Mouse (Mus musculus) MEL (cell line): ENCODE measurements at regions not wholly inside any gene's neighbourhood (a gene's known extent, or its start where the extent isn't known, plus 50 kb on each side); places are given as distances from the start of the nearest gene placed in this dataset.

Source experiments
- DNase-seq: peaks from one replicate; pipeline ENCODE4 v3.0.0; 2011; ENCODE audit warnings: low read depth, low spot score
- H3K27ac ChIP-seq: 2 replicates; pipeline ENCODE4 v1.5.1; 2012; ENCODE audit warnings: low read depth, mild to moderate bottlenecking, control low read depth, low read length, moderate library complexity; ENCODE audit not compliant: control insufficient read depth
- H3K27me3 ChIP-seq, 2 experiments: fragments of 150-350 bp in 1 of 2; sonication (generic) in 1 of 2; 2 replicates each; pipeline ENCODE4 v1.6.1; 2012; ENCODE audit warnings: low read length in 2 of 2, mild to moderate bottlenecking in 2 of 2, improper control_type of control experiment in 1 of 2, moderate library complexity in 1 of 2; ENCODE audit not compliant: insufficient read depth in 2 of 2, control insufficient read depth in 1 of 2
- H3K36me3 ChIP-seq, 2 experiments: 2 replicates each; pipeline ENCODE4 v1.6.1; 2012 to 2014; ENCODE audit warnings: low read length in 2 of 2, improper control_type of control experiment in 1 of 2, inconsistent platforms in 1 of 2, mild to moderate bottlenecking in 1 of 2; ENCODE audit not compliant: insufficient read depth in 2 of 2, control insufficient read depth in 1 of 2
- H3K4me1 ChIP-seq, 2 experiments: fragments of 150-350 bp in 1 of 2; sonication (generic) in 1 of 2; 2 replicates each; pipeline ENCODE4 v1.6.1; 2012; ENCODE audit warnings: low read length in 2 of 2, improper control_type of control experiment in 1 of 2, mild to moderate bottlenecking in 1 of 2; ENCODE audit not compliant: insufficient read depth in 2 of 2, control insufficient read depth in 1 of 2
- H3K4me3 ChIP-seq, 2 experiments: fragments of 150-350 bp in 1 of 2; sonication (generic) in 1 of 2; 2 replicates each; pipeline ENCODE4 v1.5.1; 2012; ENCODE audit warnings: low read depth in 2 of 2, low read length in 2 of 2, mild to moderate bottlenecking in 2 of 2, moderate library complexity in 2 of 2, control low read depth in 1 of 2, improper control_type of control experiment in 1 of 2; ENCODE audit not compliant: control insufficient read depth in 1 of 2, insufficient read depth in 1 of 2
- H3K79me2 ChIP-seq: 2 replicates; pipeline ENCODE4 v1.6.1; 2012; ENCODE audit warnings: mild to moderate bottlenecking, low read length, moderate library complexity; ENCODE audit not compliant: control insufficient read depth, poor library complexity, insufficient read depth
- H3K9ac ChIP-seq: 2 replicates; pipeline ENCODE4 v1.6.1; 2012; ENCODE audit warnings: low read depth, mild to moderate bottlenecking, control low read depth, low read length, moderate library complexity; ENCODE audit not compliant: control insufficient read depth, poor library complexity, severe bottlenecking
- H3K9me3 ChIP-seq: fragments of 150-350 bp; sonication (generic); replicated peaks from 2 replicates; pipeline ENCODE4 v1.6.1; 2012; ENCODE audit warnings: mild to moderate bottlenecking, low read length, improper control_type of control experiment, moderate library complexity; ENCODE audit not compliant: insufficient read depth
- BHLHE40 ChIP-seq: IDR thresholded peaks from 2 replicates; pipeline ENCODE4 v1.6.1; 2012; ENCODE audit warnings: low read depth, mild to moderate bottlenecking, inconsistent platforms, low read length, improper control_type of control experiment, borderline replicate concordance
- CHD1 ChIP-seq: IDR thresholded peaks from 2 replicates; pipeline ENCODE4 v1.6.1; 2012; ENCODE audit warnings: low read depth, mild to moderate bottlenecking, inconsistent platforms, low read length, improper control_type of control experiment
- CHD2 ChIP-seq: IDR thresholded peaks from 2 replicates; pipeline ENCODE4 v1.6.1; 2011; ENCODE audit warnings: low read length, improper control_type of control experiment
- CTCF ChIP-seq, 3 experiments: IDR thresholded peaks in 2 of 3; conservative IDR thresholded peaks in 1 of 3; 2 replicates each; pipeline ENCODE4 v1.5.1; 2011 to 2012; ENCODE audit warnings: low read length in 3 of 3, low read depth in 2 of 3, mild to moderate bottlenecking in 2 of 3, improper control_type of control experiment in 1 of 3, inconsistent platforms in 1 of 3, mixed read lengths in 1 of 3, moderate library complexity in 1 of 3; ENCODE audit not compliant: control insufficient read depth in 1 of 3, insufficient read depth in 1 of 3, poor library complexity in 1 of 3, severe bottlenecking in 1 of 3
- E2F4 ChIP-seq: IDR thresholded peaks from 2 replicates; pipeline ENCODE4 v1.6.1; 2011; ENCODE audit warnings: low read depth, low read length, improper control_type of control experiment, borderline replicate concordance
- ETS1 ChIP-seq: IDR thresholded peaks from 2 replicates; pipeline ENCODE4 v1.6.1; 2012; ENCODE audit warnings: low read depth, mild to moderate bottlenecking, inconsistent platforms, low read length, improper control_type of control experiment, moderate library complexity
- GABPA ChIP-seq: IDR thresholded peaks from 2 replicates; pipeline ENCODE4 v1.6.1; 2012; ENCODE audit warnings: low read depth, mild to moderate bottlenecking, inconsistent platforms, low read length, improper control_type of control experiment, moderate library complexity
- HCFC1 ChIP-seq: IDR thresholded peaks from 2 replicates; pipeline ENCODE4 v1.6.1; 2012; ENCODE audit warnings: low read depth, mild to moderate bottlenecking, inconsistent platforms, low read length, improper control_type of control experiment, moderate library complexity
- JUND ChIP-seq: IDR thresholded peaks from 2 replicates; pipeline ENCODE4 v1.6.1; 2011; ENCODE audit warnings: low read depth, mild to moderate bottlenecking, improper control_type of control experiment, low read length
- KAT2A ChIP-seq: conservative IDR thresholded peaks from 2 replicates; pipeline ENCODE4 v1.6.1; 2012; ENCODE audit warnings: low read depth, low read length, improper control_type of control experiment, inconsistent platforms
- MAZ ChIP-seq: IDR thresholded peaks from 2 replicates; pipeline ENCODE4 v1.6.1; 2012; ENCODE audit warnings: low read depth, mild to moderate bottlenecking, inconsistent platforms, low read length, improper control_type of control experiment
- MEF2A ChIP-seq: IDR thresholded peaks from 2 replicates; pipeline ENCODE4 v1.6.1; 2014; ENCODE audit warnings: low read depth, mild to moderate bottlenecking, inconsistent platforms, low read length, improper control_type of control experiment; ENCODE audit not compliant: poor library complexity, insufficient replicate concordance, severe bottlenecking; ENCODE audit errors: extremely low read depth
- MXI1 ChIP-seq: IDR thresholded peaks from 2 replicates; pipeline ENCODE4 v1.6.1; 2011; ENCODE audit warnings: mild to moderate bottlenecking, low read depth, low read length, improper control_type of control experiment
- MYB ChIP-seq: IDR thresholded peaks from 2 replicates; pipeline ENCODE4 v1.6.1; 2011; ENCODE audit warnings: mild to moderate bottlenecking, low read depth, low read length, improper control_type of control experiment
- MYC ChIP-seq: IDR thresholded peaks from 2 replicates; pipeline ENCODE4 v1.6.1; 2011; ENCODE audit warnings: low read depth, mild to moderate bottlenecking, low read length, improper control_type of control experiment, moderate library complexity
- POLR2A ChIP-seq, 2 experiments: IDR thresholded peaks; 2 replicates each; pipeline ENCODE4 v1.6.1; 2011 to 2012; ENCODE audit warnings: low read length in 2 of 2, mild to moderate bottlenecking in 2 of 2, control low read depth in 1 of 2, improper control_type of control experiment in 1 of 2, low read depth in 1 of 2, moderate library complexity in 1 of 2; ENCODE audit not compliant: control insufficient read depth in 1 of 2, insufficient read depth in 1 of 2, poor library complexity in 1 of 2
- POLR2AphosphoS2 ChIP-seq: IDR thresholded peaks from 2 replicates; pipeline ENCODE4 v1.6.1; 2011; ENCODE audit warnings: low read length, improper control_type of control experiment
- POLR2AphosphoS5 ChIP-seq: IDR thresholded peaks from 2 replicates; pipeline ENCODE4 v1.6.1; 2012; ENCODE audit warnings: low read depth, borderline replicate concordance, mild to moderate bottlenecking, inconsistent platforms, low read length, moderate library complexity, mixed read lengths
- SIN3A ChIP-seq: IDR thresholded peaks from 2 replicates; pipeline ENCODE4 v1.6.1; 2012; ENCODE audit warnings: low read length, improper control_type of control experiment, inconsistent platforms
- TAL1 ChIP-seq: IDR thresholded peaks from 2 replicates; pipeline ENCODE4 v1.6.1; 2012; ENCODE audit warnings: mild to moderate bottlenecking, inconsistent platforms, low read length, moderate library complexity, mixed read lengths
- TCF12 ChIP-seq: IDR thresholded peaks from 2 replicates; pipeline ENCODE4 v1.6.1; 2014; ENCODE audit warnings: low read depth, mild to moderate bottlenecking, inconsistent platforms, low read length, improper control_type of control experiment, moderate library complexity
- USF2 ChIP-seq, 2 experiments: IDR thresholded peaks; 2 replicates each; pipeline ENCODE4 v1.6.1; 2011 to 2012; ENCODE audit warnings: improper control_type of control experiment in 2 of 2, low read length in 2 of 2, borderline replicate concordance in 1 of 2, inconsistent platforms in 1 of 2, low read depth in 1 of 2, mild to moderate bottlenecking in 1 of 2; ENCODE audit not compliant: insufficient read depth in 1 of 2
- ZC3H11A ChIP-seq: IDR thresholded peaks from 2 replicates; pipeline ENCODE4 v1.6.1; 2012; ENCODE audit warnings: low read depth, mild to moderate bottlenecking, inconsistent platforms, low read length, improper control_type of control experiment
- ZMIZ1 ChIP-seq: IDR thresholded peaks from 2 replicates; pipeline ENCODE4 v1.6.1; 2012; ENCODE audit warnings: low read depth, mild to moderate bottlenecking, inconsistent platforms, low read length, improper control_type of control experiment, moderate library complexity

DNA sequence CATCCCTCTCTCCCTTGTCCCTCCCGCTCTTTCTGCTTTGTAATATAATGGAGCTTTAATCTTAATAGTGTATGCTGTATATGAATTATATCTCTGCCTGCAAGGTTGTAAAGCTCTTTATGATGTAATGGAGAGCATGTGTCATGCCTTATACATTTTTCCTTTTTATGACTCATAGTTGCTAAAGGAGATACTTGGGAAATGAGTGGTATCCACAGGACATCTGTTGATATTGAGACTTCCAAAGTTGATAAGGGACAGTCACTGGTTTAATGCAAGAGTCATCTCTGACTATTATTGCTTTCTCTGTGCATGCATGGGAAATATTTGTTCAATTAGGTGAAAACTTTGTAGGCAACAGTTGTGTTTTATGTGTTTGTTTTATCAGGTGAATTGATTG, 152.6 kb upstream of the Tars start:
- H3K9ac ChIP-seq = no peak overlapping the region
- no peak for TF ChIP-seq ETS1
- TF ChIP-seq TCF12 = no peak
- no peak for TF ChIP-seq ZMIZ1
- TF ChIP-seq POLR2AphosphoS2 = no peak
- no peak for TF ChIP-seq POLR2A (IDR thresholded peaks at IDR 0.05; ENCODE audit: control insufficient read depth in 1 of 2, insufficient read depth in 1 of 2, low read depth in 1 of 2, low read length in 2 of 2, poor library complexity in 1 of 2)
- TF ChIP-seq MXI1 = no peak
- TF ChIP-seq MYB = no peak
- TF ChIP-seq HCFC1 = no peak
- no peak for TF ChIP-seq MEF2A
- TF ChIP-seq USF2 (IDR thresholded peaks at IDR 0.05; ENCODE audit: borderline replicate concordance in 1 of 2, insufficient read depth in 1 of 2, low read depth in 1 of 2, low read length in 2 of 2) = no peak
- no peak for TF ChIP-seq ZC3H11A
- TF ChIP-seq GABPA = no peak
- no peak for TF ChIP-seq E2F4
- no peak for DNase-seq

DNA sequence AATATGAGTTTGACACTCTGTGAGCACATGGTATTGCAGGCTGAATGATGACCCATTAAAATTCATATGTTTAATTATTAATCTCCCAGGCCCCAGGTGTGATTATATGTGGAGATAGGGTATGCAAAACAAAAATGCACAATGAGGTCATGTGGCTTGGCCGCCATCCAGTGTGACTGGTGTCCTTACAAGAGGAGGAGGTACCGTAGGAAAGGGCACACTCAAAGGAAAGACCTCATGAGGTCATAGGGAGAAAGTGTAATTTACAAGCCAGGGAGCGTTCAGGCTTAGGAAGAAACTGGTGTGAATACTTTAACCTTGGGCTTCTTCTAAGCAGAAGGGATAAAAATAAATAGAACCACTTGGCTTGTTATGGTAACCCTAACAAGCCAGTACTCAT, 140.0 kb upstream of the Tars start:
- Histone ChIP-seq H3K27ac (no peak overlapping the region), H3K79me2 (no peaks in the 10 kb centered on the region), H3K9me3 (no peaks in the 10 kb centered on the region), H3K27me3 (no peaks in the 10 kb centered on the region), H3K9ac (no peak overlapping the region), H3K4me3 (no peak overlapping the region), H3K36me3 (no peaks in the 10 kb centered on the region), H3K4me1 (no peaks in the 10 kb centered on the region)
- DNase-seq = no peak
- TF ChIP-seq MYC (no peak), KAT2A (no peak), CHD1 (no peak), POLR2AphosphoS2 (no peak), MEF2A (no peak), TAL1 (no peak), ETS1 (no peak), JUND (no peak), BHLHE40 (no peak), MXI1 (no peak), CHD2 (no peak), MAZ (no peak), TCF12 (no peak), SIN3A (no peak), CTCF (IDR thresholded peaks at IDR 0.05 in 2 of 3, conservative IDR thresholded peaks at IDR 0.05 in 1 of 3; ENCODE audit: control insufficient read depth in 1 of 3, insufficient read depth in 1 of 3, low read depth in 2 of 3, low read length in 3 of 3, poor library complexity in 1 of 3, severe bottlenecking in 1 of 3) (no peak), POLR2AphosphoS5 (no peak)

More for the DNA sequence above, 152.6 kb upstream of the Tars start:
- H3K4me3 ChIP-seq = no peak overlapping the region
- H3K4me1 ChIP-seq = no peaks in the 10 kb centered on the region
- no peaks in the 10 kb centered on the region for H3K79me2 ChIP-seq
- H3K27me3 ChIP-seq = no peaks in the 10 kb centered on the region
- H3K27ac ChIP-seq = no peak overlapping the region
- no peaks in the 10 kb centered on the region for H3K36me3 ChIP-seq
- no peaks in the 10 kb centered on the region for H3K9me3 ChIP-seq
